Mouse (Mus musculus) embryonic facial prominence, embryonic 11.5 days (tissue): ENCODE data around the gene Trank1. TPM values are rescaled to one million over a fixed set of nuclear protein-coding genes. Genes with fewer than 3 reads are reported as not detected.

Experiments used
- ATAC-seq: fragments of 200-750 bp; cut with Nextera tagmentation; replicated peaks from 2 replicates; pipeline ENCODE4 v1.8.0; 2017; ENCODE audit warnings: low read depth; ENCODE audit not compliant: insufficient number of reproducible peaks, low FRiP score, low TSS enrichment
- DNase-seq: peaks from one replicate; pipeline ENCODE4 v3.0.0-alpha.2; 2015; ENCODE audit warnings: low spot score
- H3K27ac ChIP-seq: fragments of 300-500 bp; sonication (generic); replicated peaks from 2 replicates; pipeline ENCODE4 v1.5.1; 2014; ENCODE audit warnings: mild to moderate bottlenecking, low read depth, low read length, control low read depth
- H3K27me3 ChIP-seq: fragments of 300-500 bp; sonication (generic); 2 replicates; pipeline ENCODE4 v1.6.1; 2014; ENCODE audit warnings: mild to moderate bottlenecking, low read length, moderate library complexity, mixed read lengths; ENCODE audit not compliant: control insufficient read depth, insufficient read depth
- H3K36me3 ChIP-seq: fragments of 300-500 bp; sonication (generic); replicated peaks from 2 replicates; pipeline ENCODE4 v1.6.1; 2014; ENCODE audit warnings: low read depth, mild to moderate bottlenecking, low read length, moderate library complexity, mixed read lengths; ENCODE audit not compliant: control insufficient read depth, insufficient read depth
- H3K4me1 ChIP-seq: fragments of 300-500 bp; sonication (generic); 2 replicates; pipeline ENCODE4 v1.6.1; 2014; ENCODE audit warnings: low read length, mixed read lengths; ENCODE audit not compliant: control insufficient read depth, insufficient read depth
- H3K4me2 ChIP-seq: fragments of 300-500 bp; sonication (generic); 2 replicates; pipeline ENCODE4 v1.6.1; 2014; ENCODE audit warnings: low read depth, mild to moderate bottlenecking, control low read depth, low read length, moderate library complexity
- H3K4me3 ChIP-seq: fragments of 300-500 bp; sonication (generic); 2 replicates; pipeline ENCODE4 v1.5.1; 2014; ENCODE audit warnings: low read depth, low read length, control low read depth
- H3K9ac ChIP-seq: fragments of 300-500 bp; sonication (generic); replicated peaks from 2 replicates; pipeline ENCODE4 v1.6.1; 2014; ENCODE audit warnings: mild to moderate bottlenecking, control low read depth, low read length
- H3K9me3 ChIP-seq: fragments of 300-500 bp; sonication (generic); replicated peaks from 2 replicates; pipeline ENCODE4 v1.6.1; 2016; ENCODE audit warnings: mild to moderate bottlenecking, low read length, inconsistent platforms, mixed read lengths; ENCODE audit not compliant: control insufficient read depth
- WGBS: fragments of 180-500 bp; shearing (Covaris S2); extraction: QIAGEN DNeasy Blood & Tissue Kit; methylation state at CpG from one replicate; pipeline ENCODE4 v1.1.7; 2014; 5-methylcytosine and 5-hydroxymethylcytosine counted together
- polyA plus RNA-seq: library from polyadenylated mRNA; unstranded; fragments of >200 nt; fragmentation: Nextera tagmentation; extraction: Ambion mirVana; gene quantifications from 2 replicates; pipeline ENCODE4 v1.2.1, GENCODE M21; 2014

Gene Trank1
- polyA plus RNA-seq, 1 experiment from 2014 or later: 0.11 TPM

- Histone ChIP-seq H3K36me3 (no peaks in the 10 kb centered on the region), H3K4me2 (no peak overlapping the region), H3K27ac (no peak overlapping the region), H3K9me3 (no peaks in the 10 kb centered on the region), H3K27me3 (no peaks in the 10 kb centered on the region), H3K4me3 (no peak overlapping the region), H3K9ac (no peak overlapping the region), H3K4me1 (no peaks in the 10 kb centered on the region; the same call in 1 of the 2 replicates)
- DNase-seq: no peak
- ATAC-seq: no peak
- 93% methylated on average over 1 of the region's 1 CpGs for WGBS
These were observed 37.6 kb upstream of the Trank1 start for GRCm38 (mm10) chr9:111273958-111274357.

GRCm38 (mm10) chr9:111275156-111275555, 36.4 kb upstream of the Trank1 start:
- Histone ChIP-seq H3K9me3 (no peaks in the 10 kb centered on the region), H3K27ac (no peak overlapping the region), H3K4me3 (no peak overlapping the region), H3K4me2 (0 out of 2 replicates have a peak overlapping the region, but pooled peaks have one; percentile 4), H3K4me1 (no peaks in the 10 kb centered on the region; the same call in 1 of the 2 replicates), H3K27me3 (no peaks in the 10 kb centered on the region), H3K9ac (no peak overlapping the region), H3K36me3 (no peaks in the 10 kb centered on the region)
- DNase-seq (no peak), ATAC-seq (no peak)
- WGBS: 55% methylated on average over 1 of the region's 1 CpGs

GRCm38 (mm10) chr9:111285061-111285460, 26.5 kb upstream of the Trank1 start:
- 40% methylated on average over 3 of the region's 3 CpGs for WGBS

GRCm38 (mm10) chr9:111285676-111286075, 25.9 kb upstream of the Trank1 start:
- Histone ChIP-seq H3K36me3 (no peaks in the 10 kb centered on the region), H3K9ac (no peak overlapping the region), H3K4me2 (no peak overlapping the region), H3K4me1 (no peaks in the 10 kb centered on the region), H3K4me3 (no peak overlapping the region), H3K9me3 (no peaks in the 10 kb centered on the region), H3K27ac (no peak overlapping the region), H3K27me3 (no peaks in the 10 kb centered on the region)
- 25% methylated on average over 5 of the region's 5 CpGs for WGBS
- ATAC-seq (no peak), DNase-seq (peak; percentile 47)

More at GRCm38 (mm10) chr9:111285061-111285460, 26.5 kb upstream of the Trank1 start:
- no peak overlapping the region for H3K4me3 ChIP-seq
- no peak overlapping the region for H3K9ac ChIP-seq
- H3K36me3 ChIP-seq: no peaks in the 10 kb centered on the region
- H3K4me1 ChIP-seq: no peaks in the 10 kb centered on the region
- no peak overlapping the region for H3K4me2 ChIP-seq
- no peaks in the 10 kb centered on the region for H3K9me3 ChIP-seq
- no peaks in the 10 kb centered on the region for H3K27me3 ChIP-seq
- H3K27ac ChIP-seq: no peak overlapping the region
- DNase-seq (no peak), ATAC-seq (no peak)

- H3K4me3 ChIP-seq: no peak overlapping the region
- ATAC-seq (no peak), DNase-seq (no peak)
- H3K4me1 ChIP-seq: no peaks in the 10 kb centered on the region
- no peak overlapping the region for H3K4me2 ChIP-seq
- no peaks in the 10 kb centered on the region for H3K9me3 ChIP-seq
- WGBS: 85% methylated on average over 2 of the region's 2 CpGs
- no peaks in the 10 kb centered on the region for H3K27me3 ChIP-seq
- no peak overlapping the region for H3K9ac ChIP-seq
- no peak overlapping the region for H3K27ac ChIP-seq
- no peaks in the 10 kb centered on the region for H3K36me3 ChIP-seq
These were observed 25.1 kb upstream of the Trank1 start for GRCm38 (mm10) chr9:111286468-111286867.

- H3K4me2 ChIP-seq: no peak overlapping the region
- H3K9ac ChIP-seq: no peak overlapping the region
- H3K27me3 ChIP-seq: no peaks in the 10 kb centered on the region
- no peak overlapping the region for H3K27ac ChIP-seq
- 93% methylated on average over 4 of the region's 4 CpGs for WGBS
- H3K9me3 ChIP-seq: no peaks in the 10 kb centered on the region
- no peaks in the 10 kb centered on the region for H3K4me1 ChIP-seq
- ATAC-seq: no peak
- no peak for DNase-seq
- H3K36me3 ChIP-seq: no peaks in the 10 kb centered on the region
- no peak overlapping the region for H3K4me3 ChIP-seq
These were observed 23.6 kb upstream of the Trank1 start for GRCm38 (mm10) chr9:111287956-111288355.

- Histone ChIP-seq H3K4me3 (no peak overlapping the region), H3K4me2 (no peak overlapping the region), H3K36me3 (no peaks in the 10 kb centered on the region), H3K9ac (no peak overlapping the region), H3K9me3 (no peaks in the 10 kb centered on the region), H3K4me1 (no peaks in the 10 kb centered on the region), H3K27me3 (no peaks in the 10 kb centered on the region), H3K27ac (no peak overlapping the region)
- 50% methylated on average over 9 of the region's 9 CpGs for WGBS
- ATAC-seq: 0 out of 2 replicates have a peak, but pooled peaks have one; percentile 11
- peak; percentile 63 for DNase-seq
These were observed 22.2 kb upstream of the Trank1 start for GRCm38 (mm10) chr9:111289294-111289831.

GRCm38 (mm10) chr9:111289832-111290339, 21.7 kb upstream of the Trank1 start:
- Histone ChIP-seq H3K9ac (no peak overlapping the region), H3K9me3 (no peaks in the 10 kb centered on the region), H3K4me1 (no peaks in the 10 kb centered on the region), H3K4me2 (no peak overlapping the region), H3K36me3 (no peaks in the 10 kb centered on the region), H3K4me3 (no peak overlapping the region), H3K27me3 (no peaks in the 10 kb centered on the region), H3K27ac (no peak overlapping the region)
- DNase-seq: peak; percentile 89
- ATAC-seq: 0 out of 2 replicates have a peak, but pooled peaks have one; percentile 50
- whole genome bisulfite sequencing: 12% methylated on average over 21 of the region's 21 CpGs
